Mouse (Mus musculus): ENCODE results near the gene Adarb2. TPM values are rescaled to one million over a fixed set of nuclear protein-coding genes. Genes with fewer than 3 reads are reported as not detected.
A peak's percentile ranks its signal among the peaks of the same experiment; 100 is the strongest.

Gene Adarb2
- polyA plus RNA-seq, 1 experiment from 2014 or later, result not detected

DNA sequence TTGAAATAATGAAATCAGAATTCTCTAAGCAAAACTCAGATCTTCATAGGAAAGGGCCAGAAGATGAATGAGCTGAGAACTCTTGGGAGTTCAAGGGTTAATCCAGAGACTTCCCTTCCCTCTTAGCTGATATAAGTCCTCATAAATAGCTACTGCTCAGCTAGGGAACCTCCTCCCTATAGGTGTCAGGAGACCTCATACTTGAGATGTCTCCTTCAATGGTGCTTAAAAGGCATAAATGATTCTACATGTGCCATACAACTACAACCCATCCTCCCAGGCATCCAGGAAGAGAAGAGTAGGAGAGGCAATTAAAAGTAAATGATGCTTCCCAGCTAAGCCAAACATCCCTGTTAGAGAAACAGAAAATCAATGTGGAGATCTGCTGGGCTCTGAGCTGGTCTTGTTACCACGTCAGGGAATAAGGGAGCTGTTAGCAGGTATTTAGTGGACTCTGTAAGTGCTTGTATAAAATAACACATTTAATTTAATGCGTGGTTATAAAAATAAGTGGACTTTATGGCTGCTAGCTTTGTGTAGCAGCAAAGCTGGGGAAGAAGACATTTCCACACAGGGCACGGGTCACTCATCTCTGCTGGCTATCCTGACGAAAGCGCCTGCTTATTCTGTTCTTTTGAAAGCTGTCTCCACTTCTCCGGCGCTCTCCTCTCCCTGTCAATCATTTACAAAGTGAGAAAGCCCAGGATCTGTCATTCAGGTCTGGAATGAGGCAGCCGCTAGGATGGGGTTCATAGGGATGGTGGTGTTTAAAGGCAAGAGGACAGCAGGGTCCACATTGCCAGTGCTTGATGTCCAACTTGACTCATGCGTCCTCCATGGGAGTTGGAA is 331.8 kb downstream of the Adarb2 start:
- H3K36me3 ChIP-seq (ENCODE audit: insufficient read depth, low read length), result no peaks in the 10 kb centered on the region
- no peak overlapping the region for H3K4me2 ChIP-seq (replicated peaks; ENCODE audit: low read depth, low read length)
- H3K9me3 ChIP-seq (ENCODE audit: low read length), result no peaks in the 10 kb centered on the region
- ATAC-seq (no peak), DNase-seq (ENCODE audit: low spot score) (no peak)
- TF ChIP-seq EP300 (IDR thresholded peaks at IDR 0.05), result no peak
- no peak for TF ChIP-seq CTCF (IDR thresholded peaks at IDR 0.05)
- H3K9ac ChIP-seq (replicated peaks; ENCODE audit: low read depth), result no peak overlapping the region
- no peak overlapping the region for H3K4me3 ChIP-seq (ENCODE audit: low read depth, low read length)
- 69% methylated on average over 9 of the region's 9 CpGs for WGBS
- no peak overlapping the region for H3K27ac ChIP-seq (ENCODE audit: low read length)
- H3K27me3 ChIP-seq (replicated peaks; ENCODE audit: insufficient read depth, low read length), result no peaks in the 10 kb centered on the region
- no peaks in the 10 kb centered on the region for H3K4me1 ChIP-seq (ENCODE audit: insufficient read depth, low read depth, low read length)

DNA sequence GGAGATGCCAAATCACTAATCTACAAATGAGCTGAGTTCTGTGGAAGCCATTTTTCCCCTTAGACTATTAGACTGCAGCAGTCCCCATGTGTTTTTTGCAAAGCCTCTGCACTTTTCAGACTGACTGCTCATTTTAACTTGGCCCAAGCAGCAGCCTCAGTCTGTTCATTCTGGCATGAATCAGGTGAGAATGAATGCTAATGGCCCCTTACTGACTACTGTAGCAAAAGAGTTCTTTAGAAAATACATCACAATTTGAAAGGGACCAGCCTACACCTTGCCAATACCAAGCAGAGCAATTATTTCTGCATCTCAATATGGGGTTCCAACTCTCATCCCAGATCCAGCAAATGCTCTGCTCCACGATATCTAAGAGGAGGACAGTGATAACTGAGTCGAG is 335.8 kb downstream of the Adarb2 start:
- Histone ChIP-seq H3K36me3 (ENCODE audit: insufficient read depth, low read length) (no peaks in the 10 kb centered on the region), H3K4me2 (replicated peaks; ENCODE audit: low read depth, low read length) (no peak overlapping the region), H3K4me3 (ENCODE audit: low read depth, low read length) (no peak overlapping the region), H3K27ac (ENCODE audit: low read length) (no peak overlapping the region), H3K27me3 (replicated peaks; ENCODE audit: insufficient read depth, low read length) (no peaks in the 10 kb centered on the region), H3K9ac (replicated peaks; ENCODE audit: low read depth) (no peak overlapping the region), H3K4me1 (ENCODE audit: insufficient read depth, low read depth, low read length) (no peaks in the 10 kb centered on the region), H3K9me3 (ENCODE audit: low read length) (no peaks in the 10 kb centered on the region)
- DNase-seq (ENCODE audit: low spot score) (no peak), ATAC-seq (no peak)
- WGBS, result 77% methylated on average over 2 of the region's 2 CpGs
- TF ChIP-seq CTCF (IDR thresholded peaks at IDR 0.05) (no peak), EP300 (IDR thresholded peaks at IDR 0.05) (no peak)

DNA sequence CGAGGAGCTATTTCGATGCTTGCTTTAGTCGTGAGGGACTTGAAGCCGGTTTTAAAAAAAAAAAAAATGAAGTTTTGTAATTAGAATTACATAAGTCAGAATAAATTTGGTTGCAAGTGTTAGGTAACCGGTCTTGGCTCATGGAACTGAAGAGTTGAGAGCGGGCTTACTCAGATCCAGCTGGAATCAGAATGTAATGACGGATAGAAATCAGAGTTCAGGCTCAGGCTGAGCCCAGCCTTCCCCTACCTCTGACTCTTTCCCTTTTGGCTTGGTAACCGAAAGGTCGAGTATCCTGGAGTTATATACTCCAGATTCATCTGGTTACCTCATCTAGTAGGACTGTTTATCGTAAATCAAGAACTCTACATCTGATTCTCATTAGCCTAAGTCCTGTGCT is 336.2 kb downstream of the Adarb2 start:
- DNase-seq (ENCODE audit: low spot score) (peak; percentile 24), ATAC-seq (no peak)
- 74% methylated on average over 10 of the region's 10 CpGs for WGBS
- TF ChIP-seq CTCF (IDR thresholded peaks at IDR 0.05) (no peak), EP300 (IDR thresholded peaks at IDR 0.05) (no peak)
- Histone ChIP-seq H3K9ac (replicated peaks; ENCODE audit: low read depth) (no peak overlapping the region), H3K4me1 (ENCODE audit: insufficient read depth, low read depth, low read length) (no peaks in the 10 kb centered on the region), H3K4me3 (ENCODE audit: low read depth, low read length) (no peak overlapping the region), H3K9me3 (ENCODE audit: low read length) (no peaks in the 10 kb centered on the region), H3K27ac (ENCODE audit: low read length) (no peak overlapping the region), H3K36me3 (ENCODE audit: insufficient read depth, low read length) (no peaks in the 10 kb centered on the region), H3K4me2 (replicated peaks; ENCODE audit: low read depth, low read length) (no peak overlapping the region), H3K27me3 (replicated peaks; ENCODE audit: insufficient read depth, low read length) (no peaks in the 10 kb centered on the region)

DNA sequence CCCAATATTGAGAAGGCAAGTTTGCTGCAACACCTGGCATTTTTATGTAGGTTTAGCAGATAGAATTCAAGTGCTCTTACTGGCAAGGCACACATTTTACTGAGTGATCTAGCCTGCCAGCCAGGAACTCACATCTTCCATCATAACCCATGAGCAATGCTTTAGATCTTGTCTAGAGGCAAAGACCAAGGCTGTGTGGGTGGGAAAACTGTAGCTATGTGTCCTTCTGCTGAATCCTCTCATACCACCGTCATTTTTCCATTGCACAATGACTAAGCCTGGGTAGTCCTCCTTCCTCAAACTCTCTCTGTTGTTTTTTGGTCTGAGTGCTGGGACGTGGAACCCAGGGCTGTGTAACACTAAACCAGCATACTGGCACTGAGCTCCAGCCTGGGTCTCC is 340.0 kb downstream of the Adarb2 start:
- Histone ChIP-seq H3K4me3 (ENCODE audit: low read depth, low read length) (no peak overlapping the region), H3K9ac (replicated peaks; ENCODE audit: low read depth) (no peak overlapping the region), H3K4me1 (ENCODE audit: insufficient read depth, low read depth, low read length) (no peaks in the 10 kb centered on the region), H3K9me3 (ENCODE audit: low read length) (no peaks in the 10 kb centered on the region), H3K36me3 (ENCODE audit: insufficient read depth, low read length) (no peaks in the 10 kb centered on the region), H3K4me2 (replicated peaks; ENCODE audit: low read depth, low read length) (no peak overlapping the region), H3K27me3 (replicated peaks; ENCODE audit: insufficient read depth, low read length) (no peaks in the 10 kb centered on the region), H3K27ac (ENCODE audit: low read length) (no peak overlapping the region)
- TF ChIP-seq CTCF (IDR thresholded peaks at IDR 0.05) (no peak), EP300 (IDR thresholded peaks at IDR 0.05) (no peak)
- ATAC-seq (no peak), DNase-seq (ENCODE audit: low spot score) (no peak)
- 62% methylated on average over 2 of the region's 2 CpGs for WGBS

DNA sequence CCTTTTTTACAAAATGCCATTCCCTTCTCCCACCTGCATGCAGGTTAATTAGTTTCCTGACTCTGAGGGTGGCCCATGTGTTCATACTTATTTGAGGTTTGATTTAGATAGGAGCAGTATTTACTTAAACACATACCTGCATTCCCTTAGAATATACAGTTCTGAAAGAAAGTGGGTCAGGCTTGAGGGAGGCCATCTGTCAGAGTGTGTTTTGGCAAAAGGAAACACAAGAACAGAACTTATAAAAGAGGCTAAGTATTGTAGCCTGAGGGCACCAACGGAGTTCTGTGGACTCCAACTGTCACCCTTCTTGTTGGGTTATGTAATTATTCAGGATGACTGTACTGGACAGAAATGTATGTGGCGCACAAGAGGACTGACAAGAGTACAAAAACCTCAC is 349.6 kb downstream of the Adarb2 start:
- Histone ChIP-seq H3K4me3 (ENCODE audit: low read depth, low read length) (no peak overlapping the region), H3K27me3 (replicated peaks; ENCODE audit: insufficient read depth, low read length) (no peaks in the 10 kb centered on the region), H3K36me3 (ENCODE audit: insufficient read depth, low read length) (no peaks in the 10 kb centered on the region), H3K9ac (replicated peaks; ENCODE audit: low read depth) (no peak overlapping the region), H3K9me3 (ENCODE audit: low read length) (no peaks in the 10 kb centered on the region), H3K27ac (ENCODE audit: low read length) (no peak overlapping the region), H3K4me1 (ENCODE audit: insufficient read depth, low read depth, low read length) (no peaks in the 10 kb centered on the region), H3K4me2 (replicated peaks; ENCODE audit: low read depth, low read length) (no peak overlapping the region)
- DNase-seq (ENCODE audit: low spot score) (no peak), ATAC-seq (no peak; the same call in 1 of the 2 replicates)
- WGBS, result 46% methylated on average over 2 of the region's 2 CpGs
- TF ChIP-seq CTCF (IDR thresholded peaks at IDR 0.05) (no peak), EP300 (IDR thresholded peaks at IDR 0.05) (no peak)

DNA sequence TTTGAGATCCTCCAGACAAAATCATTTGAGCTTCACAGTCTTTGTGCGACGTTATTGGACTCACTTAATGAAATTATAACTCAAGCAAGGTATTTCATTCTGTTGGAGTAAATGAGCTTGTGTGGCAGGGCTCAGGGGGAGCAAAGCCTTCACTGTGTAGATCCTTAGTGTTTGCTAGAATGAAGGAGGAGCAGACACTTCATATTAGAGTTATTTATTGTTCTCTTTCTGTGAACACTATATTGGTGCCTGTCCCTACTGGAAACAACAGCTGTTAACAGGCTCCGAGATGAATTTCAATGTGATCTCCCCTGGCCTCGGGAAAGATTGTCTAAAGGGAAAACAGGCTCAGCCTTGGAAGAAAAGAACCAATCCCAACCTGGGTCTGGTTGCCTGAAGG is 355.1 kb downstream of the Adarb2 start:
- H3K9ac ChIP-seq (replicated peaks; ENCODE audit: low read depth), result no peak overlapping the region
- H3K4me3 ChIP-seq (ENCODE audit: low read depth, low read length), result no peak overlapping the region
- TF ChIP-seq CTCF (IDR thresholded peaks at IDR 0.05) (no peak), EP300 (IDR thresholded peaks at IDR 0.05) (no peak)
- no peaks in the 10 kb centered on the region for H3K9me3 ChIP-seq (ENCODE audit: low read length)
- no peaks in the 10 kb centered on the region for H3K36me3 ChIP-seq (ENCODE audit: insufficient read depth, low read length)
- DNase-seq (ENCODE audit: low spot score), result no peak
- 81% methylated on average over 4 of the region's 4 CpGs for WGBS
- no peak overlapping the region for H3K27ac ChIP-seq (ENCODE audit: low read length)
- no peak overlapping the region for H3K4me2 ChIP-seq (replicated peaks; ENCODE audit: low read depth, low read length)
- no peaks in the 10 kb centered on the region for H3K4me1 ChIP-seq (ENCODE audit: insufficient read depth, low read depth, low read length)
- no peak for ATAC-seq
- no peaks in the 10 kb centered on the region for H3K27me3 ChIP-seq (replicated peaks; ENCODE audit: insufficient read depth, low read length)

Data from lung, postnatal 0 days (tissue).